28 mouse cellular contexts compared by ENCODE assay signal in genomic region chr8:74153914-74154540, GRCm38 (mm10).
DNase-seq lines count a peak whose midpoint lies in the region; ATAC-seq and TF ChIP-seq lines count a peak whose summit lies in the region.
"Had no signal": no experiment of that assay in that cellular context is flagged by ENCODE, and none has a peak within 500 bp of the region (broad histone marks: within the 10 kb centered on the region; RNA-seq: fewer than 3 reads in every experiment).

No protein-coding gene starts in this region.

- ATAC-seq in forebrain, postnatal 0 days: peak; percentile 50; the same call in 1 of the 2 replicates
- no peak for ATAC-seq in forebrain, embryonic 13.5 days
- 0 out of 2 replicates have a peak, but pooled peaks have one; percentile 7 for ATAC-seq in midbrain, embryonic 14.5 days (ENCODE audit: low FRiP score, low TSS enrichment)
- ATAC-seq: CD4-positive, CD25-positive, alpha-beta regulatory T cell, adult 4 months; intestine, postnatal 0 days had no signal

- H3K4me2 ChIP-seq in forebrain, postnatal 0 days (ENCODE audit: low read depth): no peak overlapping the region
- H3K4me2 ChIP-seq in forebrain, embryonic 13.5 days: no peak overlapping the region
- H3K4me2 ChIP-seq in midbrain, embryonic 14.5 days (ENCODE audit: low read length): no peak overlapping the region
- H3K4me2 ChIP-seq: embryonic facial prominence, embryonic 15.5 days; heart, embryonic 15.5 days; limb, embryonic 15.5 days; liver, embryonic 13.5 days had no signal

- WGBS in forebrain, postnatal 0 days: 64% methylated on average over 3 of the region's 3 CpGs
- WGBS in forebrain, embryonic 13.5 days: 76% methylated on average over 3 of the region's 3 CpGs
- WGBS in midbrain, embryonic 14.5 days: 64% methylated on average over 3 of the region's 3 CpGs
- WGBS in midbrain, embryonic 10.5 days: 92% methylated on average over 3 of the region's 3 CpGs

- TF ChIP-seq CTCF in forebrain, postnatal 0 days (IDR thresholded peaks at IDR 0.05; ENCODE audit: low read depth): no peak

- H3K27ac ChIP-seq in forebrain, postnatal 0 days (ENCODE audit: low read depth, low read length): no peak overlapping the region
- H3K27ac ChIP-seq in forebrain, embryonic 13.5 days: no peak overlapping the region
- H3K27ac ChIP-seq in midbrain, embryonic 14.5 days (replicated peaks; ENCODE audit: low read depth, low read length): no peak overlapping the region
- no peak overlapping the region for H3K27ac ChIP-seq in midbrain, embryonic 10.5 days (replicated peaks)
- H3K27ac ChIP-seq: embryonic facial prominence, embryonic 10.5 days; embryonic facial prominence, embryonic 15.5 days; heart, embryonic 10.5 days; heart, embryonic 15.5 days; limb, embryonic 10.5 days; limb, embryonic 15.5 days; liver, embryonic 13.5 days; macrophage had no signal

- no peak overlapping the region for H3K4me3 ChIP-seq in forebrain, postnatal 0 days (ENCODE audit: low read depth, low read length)
- H3K4me3 ChIP-seq in forebrain, embryonic 13.5 days: no peak overlapping the region
- H3K4me3 ChIP-seq in midbrain, embryonic 14.5 days (replicated peaks; ENCODE audit: low read depth, low read length): no peak overlapping the region
- no peak overlapping the region for H3K4me3 ChIP-seq in midbrain, embryonic 10.5 days
- H3K4me3 ChIP-seq: embryonic facial prominence, embryonic 10.5 days; embryonic facial prominence, embryonic 15.5 days; heart, embryonic 10.5 days; heart, embryonic 15.5 days; limb, embryonic 10.5 days; limb, embryonic 15.5 days; liver, embryonic 13.5 days had no signal

- H3K4me1 ChIP-seq in forebrain, postnatal 0 days (ENCODE audit: insufficient read depth): no peaks in the 10 kb centered on the region
- H3K4me1 ChIP-seq in forebrain, embryonic 13.5 days: no peaks in the 10 kb centered on the region
- H3K4me1 ChIP-seq in midbrain, embryonic 14.5 days (ENCODE audit: control insufficient read depth, insufficient read depth, low read length): no peaks in the 10 kb centered on the region
- H3K4me1 ChIP-seq in midbrain, embryonic 10.5 days: no peaks in the 10 kb centered on the region
- H3K4me1 ChIP-seq: embryonic facial prominence, embryonic 10.5 days; embryonic facial prominence, embryonic 15.5 days; heart, embryonic 10.5 days; heart, embryonic 15.5 days; limb, embryonic 10.5 days; limb, embryonic 15.5 days; liver, embryonic 13.5 days had no signal

- H3K9me3 ChIP-seq in forebrain, postnatal 0 days (ENCODE audit: low read length): no peaks in the 10 kb centered on the region
- H3K9me3 ChIP-seq in forebrain, embryonic 13.5 days (replicated peaks): no peaks in the 10 kb centered on the region
- no peaks in the 10 kb centered on the region for H3K9me3 ChIP-seq in midbrain, embryonic 14.5 days (ENCODE audit: control insufficient read depth, low read length)
- H3K9me3 ChIP-seq in midbrain, embryonic 10.5 days (replicated peaks): no peaks in the 10 kb centered on the region
- H3K9me3 ChIP-seq: embryonic facial prominence, embryonic 10.5 days; embryonic facial prominence, embryonic 15.5 days; heart, embryonic 10.5 days; heart, embryonic 15.5 days; limb, embryonic 10.5 days; limb, embryonic 15.5 days; liver, embryonic 13.5 days had no signal

- peak; percentile 1 for DNase-seq in forebrain, postnatal 0 days
- peak; percentile 46 for DNase-seq in midbrain, embryonic 14.5 days
- no peak for DNase-seq in midbrain, embryonic 10.5 days (ENCODE audit: low spot score)
- peak; percentile 8 for DNase-seq in brain, embryonic 18.5 days (ENCODE audit: low read depth, low spot score)
- no peak for DNase-seq in kidney, adult 11 months
- DNase-seq in c-Kit-positive CD71-positive TER-119-positive erythroid progenitor cells, embryonic 14.5 days (ENCODE audit: low spot score): no peak
- DNase-seq: adrenal gland, postnatal 14 days; cerebellum, adult 8-10 months; cerebellum, postnatal 25 days; gastrocnemius, postnatal 25 days; heart, adult 11 months; heart, postnatal 36 days; kidney, postnatal 14 days; layer of hippocampus, adult 9-11 months; liver, embryonic 13.5 days; lung, adult 2 months; lung, postnatal 10 days; thymus, postnatal 4 days had no signal

- no peaks in the 10 kb centered on the region for H3K27me3 ChIP-seq in forebrain, postnatal 0 days (ENCODE audit: insufficient read depth, low read length)
- no peaks in the 10 kb centered on the region for H3K27me3 ChIP-seq in forebrain, embryonic 13.5 days
- no peaks in the 10 kb centered on the region for H3K27me3 ChIP-seq in midbrain, embryonic 14.5 days (ENCODE audit: control insufficient read depth, insufficient read depth, low read length)
- no peaks in the 10 kb centered on the region for H3K27me3 ChIP-seq in midbrain, embryonic 10.5 days (ENCODE audit: low read depth, poor library complexity, severe bottlenecking)
- H3K27me3 ChIP-seq: embryonic facial prominence, embryonic 15.5 days; heart, embryonic 15.5 days; limb, embryonic 15.5 days; liver, embryonic 13.5 days had no signal

- no peaks in the 10 kb centered on the region for H3K36me3 ChIP-seq in forebrain, postnatal 0 days (ENCODE audit: insufficient read depth)
- no peaks in the 10 kb centered on the region for H3K36me3 ChIP-seq in forebrain, embryonic 13.5 days (ENCODE audit: poor library complexity, severe bottlenecking)
- no peaks in the 10 kb centered on the region for H3K36me3 ChIP-seq in midbrain, embryonic 14.5 days (ENCODE audit: control insufficient read depth, insufficient read depth, low read length)
- no peaks in the 10 kb centered on the region for H3K36me3 ChIP-seq in midbrain, embryonic 10.5 days
- H3K36me3 ChIP-seq: embryonic facial prominence, embryonic 10.5 days; embryonic facial prominence, embryonic 15.5 days; heart, embryonic 10.5 days; heart, embryonic 15.5 days; limb, embryonic 10.5 days; limb, embryonic 15.5 days; liver, embryonic 13.5 days had no signal

- no peak overlapping the region for H3K9ac ChIP-seq in forebrain, postnatal 0 days
- no peak overlapping the region for H3K9ac ChIP-seq in forebrain, embryonic 13.5 days
- no peak overlapping the region for H3K9ac ChIP-seq in midbrain, embryonic 14.5 days (replicated peaks; ENCODE audit: low read length)
- H3K9ac ChIP-seq: embryonic facial prominence, embryonic 15.5 days; heart, embryonic 15.5 days; limb, embryonic 15.5 days; liver, embryonic 13.5 days had no signal

Comparison
In these comparisons a context has a peak if more than half of its experiments do, and no peak if none do; other contexts are left out.
1. DNase-seq: peak in forebrain, postnatal 0 days (single experiment), midbrain, embryonic 14.5 days (single experiment) and brain, embryonic 18.5 days (single experiment); none in midbrain, embryonic 10.5 days (single experiment), kidney, adult 11 months (single experiment) and c-Kit-positive CD71-positive TER-119-positive erythroid progenitor cells, embryonic 14.5 days (single experiment).